Mouse (Mus musculus): ENCODE measurements at regions not wholly inside any gene's neighbourhood (a gene's known extent, or its start where the extent isn't known, plus 50 kb on each side); places are given as distances from the start of the nearest gene placed in this dataset.
A peak's percentile ranks its signal among the peaks of the same experiment; 100 is the strongest.

DNA sequence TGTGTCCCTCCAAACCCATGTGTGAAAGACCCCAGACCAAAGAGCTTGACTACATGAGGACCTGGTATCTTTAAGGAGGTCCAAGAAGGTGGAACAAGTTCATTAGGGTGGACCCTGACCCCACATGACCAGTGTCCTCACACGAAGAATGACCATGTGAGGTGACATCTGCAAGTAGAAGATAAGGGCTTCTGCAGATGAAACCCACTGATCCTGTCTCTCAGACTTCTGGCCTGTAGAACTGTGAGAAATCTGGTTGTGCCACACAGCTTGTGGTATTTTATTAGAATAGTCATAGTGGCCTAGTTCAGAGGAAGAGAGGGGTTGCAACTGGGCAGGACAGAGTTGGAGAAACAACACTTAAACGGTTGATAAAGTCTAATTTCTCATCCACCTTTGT, 141.8 kb upstream of the Kit start:
- ATAC-seq (ENCODE audit: low FRiP score, low read depth), result no peak
- no peaks in the 10 kb centered on the region for H3K9me3 ChIP-seq
- H3K4me2 ChIP-seq (replicated peaks), result no peak overlapping the region
- no peak overlapping the region for H3K27ac ChIP-seq
- H3K4me3 ChIP-seq, result no peak overlapping the region
- H3K9ac ChIP-seq, result no peak overlapping the region
- H3K36me3 ChIP-seq, result no peaks in the 10 kb centered on the region
- WGBS, result 89% methylated on average over 2 of the region's 2 CpGs
- H3K27me3 ChIP-seq (replicated peaks), result no peaks in the 10 kb centered on the region
- H3K4me1 ChIP-seq, result peaks cover 14% of the 10 kb centered on the region; the same call in 1 of the 2 replicates

DNA sequence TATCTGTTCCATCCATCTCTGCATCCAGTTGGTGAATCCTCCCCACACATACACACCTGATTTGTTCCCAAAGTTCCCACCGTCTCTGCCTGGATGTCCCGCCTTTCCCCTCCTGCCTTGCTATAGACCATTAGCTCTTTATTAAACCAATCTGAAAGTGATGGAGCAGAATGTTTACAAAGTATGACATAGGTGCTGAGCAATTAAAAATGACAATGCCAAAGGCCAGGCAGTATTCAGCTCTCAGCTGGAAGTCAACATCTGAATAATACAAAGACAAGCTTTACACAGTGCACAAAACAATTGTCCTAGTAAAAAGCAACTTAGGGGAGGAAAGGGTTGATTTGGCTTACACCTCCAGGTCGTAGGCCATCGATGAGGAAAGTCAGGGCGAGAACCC, 136.8 kb upstream of the Kit start:
- Histone ChIP-seq H3K4me2 (replicated peaks) (no peak overlapping the region), H3K4me1 (no peaks in the 10 kb centered on the region), H3K4me3 (no peak overlapping the region), H3K27me3 (replicated peaks) (no peaks in the 10 kb centered on the region), H3K9me3 (no peaks in the 10 kb centered on the region), H3K27ac (no peak overlapping the region), H3K36me3 (no peaks in the 10 kb centered on the region), H3K9ac (no peak overlapping the region)
- WGBS, result 77% methylated on average over 5 of the region's 5 CpGs
- ATAC-seq (ENCODE audit: low FRiP score, low read depth), result no peak

DNA sequence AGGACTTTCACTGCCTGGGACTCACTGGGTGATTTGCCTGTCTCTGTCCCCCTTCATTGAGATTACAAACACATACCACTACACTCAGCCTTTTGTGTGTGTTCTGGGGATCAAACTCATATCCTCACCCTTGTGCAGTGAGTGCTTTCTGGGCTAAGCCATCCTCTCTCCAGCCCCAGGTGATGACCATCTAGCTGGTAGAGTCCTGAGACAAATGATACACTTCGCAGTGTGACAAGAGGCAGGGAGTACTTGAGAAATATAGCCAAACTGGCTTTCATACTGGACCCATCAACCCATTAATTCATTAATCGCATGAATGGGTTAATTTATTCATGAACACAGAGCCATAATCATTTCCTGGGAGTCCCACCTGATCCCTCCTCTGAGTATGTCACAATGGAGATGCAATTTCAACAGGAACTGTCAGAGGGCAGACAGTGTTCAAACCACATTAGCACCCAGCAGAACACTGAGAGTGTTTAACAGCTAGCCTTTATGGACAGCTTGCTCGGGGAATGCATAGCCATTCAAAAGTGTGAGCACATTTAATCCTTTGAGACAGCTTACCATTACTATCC, 130.6 kb upstream of the Kit start:
- WGBS, result 66% methylated on average over 3 of the region's 3 CpGs
- ATAC-seq (ENCODE audit: low FRiP score, low read depth), result peak; percentile 76
- no peak overlapping the region; the same call in 1 of the 2 replicates for H3K27ac ChIP-seq

DNA sequence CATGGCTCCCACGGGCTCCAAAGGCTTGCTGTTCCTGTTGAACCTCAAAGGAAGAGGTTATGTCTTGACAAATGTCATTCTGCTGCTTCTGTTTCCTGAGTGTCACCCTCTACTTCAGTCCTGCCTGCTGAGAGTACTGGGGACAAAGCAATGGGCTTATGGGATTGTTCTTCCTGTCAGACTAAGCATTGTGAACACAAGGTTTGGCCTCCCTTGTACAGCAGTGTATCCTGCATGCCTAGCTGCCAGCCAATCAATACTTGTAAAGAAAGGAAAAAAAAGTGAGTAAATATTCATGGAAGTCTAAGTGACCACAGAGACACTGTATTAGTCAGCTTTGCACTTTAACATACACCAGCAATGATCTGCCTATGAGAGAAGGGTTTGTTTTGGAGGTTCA, 128.3 kb upstream of the Kit start:
- Histone ChIP-seq H3K36me3 (no peaks in the 10 kb centered on the region), H3K27me3 (replicated peaks) (no peaks in the 10 kb centered on the region), H3K4me2 (replicated peaks) (no peak overlapping the region), H3K4me3 (no peak overlapping the region), H3K9ac (no peak overlapping the region), H3K4me1 (peaks cover 6% of the 10 kb centered on the region; the same call in 1 of the 2 replicates), H3K9me3 (no peaks in the 10 kb centered on the region), H3K27ac (no peak overlapping the region)
- 81% methylated on average over 1 of the region's 1 CpGs for WGBS
- ATAC-seq (ENCODE audit: low FRiP score, low read depth), result no peak

More for the DNA sequence above, 130.6 kb upstream of the Kit start:
- H3K4me3 ChIP-seq, result no peak overlapping the region
- no peak overlapping the region for H3K9ac ChIP-seq
- no peaks in the 10 kb centered on the region for H3K9me3 ChIP-seq
- H3K36me3 ChIP-seq, result no peaks in the 10 kb centered on the region
- no peak overlapping the region for H3K4me2 ChIP-seq (replicated peaks)
- no peaks in the 10 kb centered on the region for H3K27me3 ChIP-seq (replicated peaks)
- no peaks in the 10 kb centered on the region for H3K4me1 ChIP-seq

DNA sequence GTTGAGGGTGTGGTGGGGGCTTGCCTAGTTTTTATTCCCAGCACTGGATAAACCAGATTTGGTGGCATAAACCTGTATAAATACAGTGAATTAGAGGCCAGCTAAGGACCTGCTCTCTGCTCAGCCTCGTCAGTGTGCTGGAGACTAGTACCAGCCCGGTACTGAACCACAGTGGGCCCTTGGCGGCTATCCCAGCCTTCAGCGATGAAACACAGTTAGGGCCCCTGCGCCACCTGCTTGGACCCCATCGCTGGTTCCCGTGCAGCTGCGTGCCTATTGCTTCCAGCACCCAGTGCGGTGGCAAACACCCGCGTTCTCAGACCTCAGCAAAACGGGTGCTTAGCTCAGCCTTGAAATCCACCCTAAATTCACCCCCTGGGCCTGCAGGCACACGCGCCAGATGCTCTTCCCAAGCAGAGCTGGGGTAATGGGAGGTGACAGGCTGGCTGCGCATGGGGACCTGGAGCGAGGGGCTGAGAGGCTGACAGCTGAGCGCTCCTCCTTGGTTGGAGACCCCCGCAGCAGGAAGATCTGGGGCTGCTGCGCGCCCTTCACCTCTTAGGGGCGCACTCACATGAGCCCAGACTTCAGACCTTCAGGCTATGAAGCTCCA, 124.7 kb upstream of the Kit start:
- Histone ChIP-seq H3K4me2 (replicated peaks) (no peak overlapping the region), H3K4me3 (no peak overlapping the region), H3K9me3 (no peaks in the 10 kb centered on the region), H3K27me3 (replicated peaks) (no peaks in the 10 kb centered on the region), H3K4me1 (peaks cover 8% of the 10 kb centered on the region), H3K9ac (no peak overlapping the region), H3K36me3 (no peaks in the 10 kb centered on the region), H3K27ac (no peak overlapping the region)
- ATAC-seq (ENCODE audit: low FRiP score, low read depth), result 0 out of 2 replicates have a peak, but pooled peaks have one; percentile 25
- 54% methylated on average over 21 of the region's 21 CpGs for WGBS

DNA sequence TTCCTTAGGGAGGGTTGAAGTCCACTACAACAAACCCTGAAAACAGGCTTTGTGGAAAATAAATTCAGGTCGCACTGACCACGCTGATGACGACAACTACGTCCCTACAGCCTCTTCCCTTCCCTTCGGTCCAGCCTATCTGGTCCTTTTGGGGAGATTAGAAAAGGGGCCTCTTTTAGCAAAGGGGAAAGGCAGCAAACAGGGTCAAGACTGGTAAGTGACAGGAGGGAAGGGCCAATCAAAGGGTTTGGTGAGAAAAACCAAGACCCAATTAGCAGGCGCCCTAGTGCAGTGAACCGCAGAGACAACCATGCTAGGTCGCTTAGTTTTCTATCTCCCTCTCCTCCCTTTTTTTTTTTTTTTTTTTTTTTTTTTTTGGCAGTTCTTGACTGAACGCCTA, 124.2 kb upstream of the Kit start:
- H3K27ac ChIP-seq, result no peak overlapping the region
- H3K9me3 ChIP-seq, result no peaks in the 10 kb centered on the region
- no peak overlapping the region for H3K4me2 ChIP-seq (replicated peaks)
- H3K4me1 ChIP-seq, result peaks cover 11% of the 10 kb centered on the region
- WGBS, result 70% methylated on average over 9 of the region's 9 CpGs
- no peak overlapping the region for H3K9ac ChIP-seq
- no peak for ATAC-seq (ENCODE audit: low FRiP score, low read depth)
- no peaks in the 10 kb centered on the region for H3K36me3 ChIP-seq
- H3K4me3 ChIP-seq, result no peak overlapping the region
- H3K27me3 ChIP-seq (replicated peaks), result no peaks in the 10 kb centered on the region

DNA sequence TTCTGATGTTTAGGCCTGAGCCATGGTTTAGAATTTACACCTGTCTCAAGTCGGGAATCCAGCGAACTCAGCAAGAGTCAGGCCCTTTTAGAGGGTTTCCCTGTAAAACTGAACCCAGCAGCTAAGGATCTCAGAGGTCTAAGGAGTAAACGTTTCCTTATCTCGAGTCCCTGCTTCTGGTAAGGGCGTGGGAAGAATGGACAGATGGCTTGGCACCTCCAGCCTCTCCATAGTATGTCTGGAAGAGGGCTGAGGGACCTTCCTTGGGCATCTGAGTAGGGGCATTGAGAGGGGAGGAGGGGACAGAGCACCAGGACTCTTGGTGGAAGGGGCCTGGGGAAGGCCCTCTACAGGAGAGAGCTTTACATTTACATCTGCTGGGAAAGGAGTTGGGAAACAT, 123.6 kb upstream of the Kit start:
- Histone ChIP-seq H3K4me1 (peaks cover 11% of the 10 kb centered on the region), H3K4me2 (replicated peaks) (no peak overlapping the region), H3K4me3 (no peak overlapping the region), H3K9ac (no peak overlapping the region), H3K36me3 (no peaks in the 10 kb centered on the region), H3K27ac (no peak overlapping the region), H3K27me3 (replicated peaks) (no peaks in the 10 kb centered on the region), H3K9me3 (no peaks in the 10 kb centered on the region)
- 59% methylated on average over 5 of the region's 5 CpGs for WGBS
- ATAC-seq (ENCODE audit: low FRiP score, low read depth), result no peak

DNA sequence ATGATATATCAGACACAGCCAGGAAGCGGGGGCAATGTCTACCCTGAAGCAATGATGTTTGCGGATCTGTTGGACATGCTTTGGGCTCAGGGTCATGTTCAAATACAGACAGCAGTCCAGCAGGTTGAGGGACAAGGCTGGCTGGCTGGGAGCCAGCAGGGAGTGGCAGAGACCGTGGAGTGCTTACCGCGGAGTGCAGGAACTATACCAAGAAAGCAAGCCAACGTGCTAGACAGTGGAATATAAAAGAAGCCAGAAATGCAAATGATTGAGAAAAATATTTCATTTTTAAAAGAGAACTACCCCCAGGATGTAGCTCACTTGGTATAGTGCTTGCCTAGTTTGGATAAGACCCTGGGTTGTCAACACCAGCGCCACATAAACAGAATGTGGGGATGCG, 123.0 kb upstream of the Kit start:
- Histone ChIP-seq H3K36me3 (no peaks in the 10 kb centered on the region), H3K27me3 (replicated peaks) (no peaks in the 10 kb centered on the region), H3K27ac (no peak overlapping the region), H3K4me1 (peaks cover 11% of the 10 kb centered on the region), H3K4me2 (replicated peaks) (no peak overlapping the region), H3K9ac (no peak overlapping the region), H3K9me3 (no peaks in the 10 kb centered on the region), H3K4me3 (no peak overlapping the region)
- WGBS, result 85% methylated on average over 8 of the region's 8 CpGs
- no peak for ATAC-seq (ENCODE audit: low FRiP score, low read depth)

DNA sequence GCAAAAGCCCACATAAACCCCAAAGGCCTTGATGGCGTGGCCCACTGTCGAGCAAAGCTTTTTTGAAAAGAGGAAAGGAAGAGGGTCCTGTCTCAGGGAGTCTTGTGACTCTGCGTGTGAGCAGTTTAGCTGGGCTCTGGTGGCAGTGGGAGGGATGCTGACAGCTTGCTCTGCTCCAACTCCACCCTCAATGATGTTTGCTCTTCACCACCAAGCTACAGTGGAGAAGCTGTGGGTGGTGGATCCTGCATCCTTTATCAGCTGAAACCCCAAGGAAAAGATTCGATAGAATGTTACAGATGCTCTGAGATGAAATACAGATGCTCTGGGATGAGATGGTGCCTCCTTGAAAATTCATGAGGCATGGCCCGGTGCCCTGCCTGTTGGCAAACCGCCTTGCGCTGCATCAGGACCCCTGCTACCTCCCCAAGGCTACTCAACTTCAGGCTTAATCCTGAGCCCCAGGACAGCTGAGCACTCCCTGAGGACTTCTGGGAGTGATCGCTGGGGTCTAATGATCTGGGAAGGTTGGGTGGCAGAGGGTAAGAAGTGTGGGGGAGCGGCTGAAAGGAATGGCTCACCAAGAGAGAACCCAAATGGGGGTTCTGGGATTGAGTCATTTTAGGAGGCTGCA, 120.8 kb upstream of the Kit start:
- Histone ChIP-seq H3K9ac (no peak overlapping the region), H3K27me3 (replicated peaks) (no peaks in the 10 kb centered on the region), H3K27ac (no peak overlapping the region), H3K9me3 (no peaks in the 10 kb centered on the region), H3K4me3 (no peak overlapping the region), H3K4me2 (replicated peaks) (no peak overlapping the region), H3K4me1 (peaks cover 11% of the 10 kb centered on the region), H3K36me3 (no peaks in the 10 kb centered on the region)
- ATAC-seq (ENCODE audit: low FRiP score, low read depth), result no peak
- WGBS, result 78% methylated on average over 9 of the region's 9 CpGs

DNA sequence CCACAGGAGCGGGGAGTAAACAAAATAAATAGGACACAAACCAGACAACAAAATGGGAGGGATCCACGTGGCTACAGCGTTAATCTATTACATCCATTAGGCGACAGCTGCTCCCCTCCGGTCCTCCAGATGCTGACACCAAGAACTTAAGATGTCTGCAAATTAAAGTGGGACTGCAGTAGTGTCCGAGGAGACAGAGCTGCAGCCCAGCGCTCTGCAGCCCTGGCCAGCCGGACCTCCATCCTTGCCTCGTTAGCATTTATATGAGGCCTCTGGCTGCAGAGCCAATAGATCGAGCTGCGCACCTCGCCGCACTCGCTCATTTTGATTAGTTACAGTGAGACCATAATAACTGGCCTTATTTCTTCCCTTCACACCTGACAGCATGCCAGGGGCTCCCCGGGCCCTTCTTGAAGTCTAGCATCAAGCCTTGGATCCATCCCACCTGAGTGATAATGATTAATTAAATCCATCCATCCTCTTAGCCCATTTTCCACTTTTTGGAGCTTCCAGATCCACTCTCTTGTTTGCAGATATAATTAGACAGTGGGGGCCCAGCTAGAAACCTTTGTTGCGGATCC, 119.7 kb upstream of the Kit start:
- Histone ChIP-seq H3K27ac (no peak overlapping the region), H3K36me3 (no peaks in the 10 kb centered on the region), H3K9ac (no peak overlapping the region), H3K4me3 (no peak overlapping the region), H3K9me3 (no peaks in the 10 kb centered on the region), H3K4me1 (peaks cover 8% of the 10 kb centered on the region), H3K4me2 (replicated peaks) (0 out of 2 replicates have a peak overlapping the region, but pooled peaks have one; percentile 18), H3K27me3 (replicated peaks) (no peaks in the 10 kb centered on the region)
- 55% methylated on average over 16 of the region's 16 CpGs for whole genome bisulfite sequencing
- ATAC-seq (ENCODE audit: low FRiP score, low read depth), result 0 out of 2 replicates have a peak, but pooled peaks have one; percentile 48

DNA sequence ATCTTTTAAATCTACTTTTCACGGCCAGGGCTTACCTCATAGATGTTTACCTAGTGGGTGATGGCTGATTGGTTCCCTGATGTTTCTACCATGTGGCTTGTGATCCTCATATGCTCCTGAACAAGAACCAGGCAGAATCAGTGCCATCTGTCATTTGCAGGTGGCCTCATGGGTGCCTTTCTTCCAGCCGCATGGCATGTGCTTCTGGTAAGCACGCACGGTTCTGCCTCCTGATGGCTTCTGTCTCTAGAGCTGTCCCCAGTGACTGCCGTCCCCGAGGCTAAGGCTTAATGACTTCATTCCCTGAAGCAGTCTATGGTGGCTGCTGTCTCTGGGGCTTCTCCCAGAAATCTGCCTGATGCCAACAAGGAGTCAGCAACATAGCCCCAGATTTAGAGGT, 117.3 kb upstream of the Kit start:
- ATAC-seq (ENCODE audit: low FRiP score, low read depth), result no peak
- Histone ChIP-seq H3K4me3 (no peak overlapping the region), H3K9me3 (no peaks in the 10 kb centered on the region), H3K4me1 (peaks cover 5% of the 10 kb centered on the region; the same call in 1 of the 2 replicates), H3K4me2 (replicated peaks) (no peak overlapping the region), H3K9ac (no peak overlapping the region), H3K27ac (no peak overlapping the region), H3K27me3 (replicated peaks) (no peaks in the 10 kb centered on the region), H3K36me3 (no peaks in the 10 kb centered on the region)
- WGBS, result 67% methylated on average over 6 of the region's 6 CpGs

DNA sequence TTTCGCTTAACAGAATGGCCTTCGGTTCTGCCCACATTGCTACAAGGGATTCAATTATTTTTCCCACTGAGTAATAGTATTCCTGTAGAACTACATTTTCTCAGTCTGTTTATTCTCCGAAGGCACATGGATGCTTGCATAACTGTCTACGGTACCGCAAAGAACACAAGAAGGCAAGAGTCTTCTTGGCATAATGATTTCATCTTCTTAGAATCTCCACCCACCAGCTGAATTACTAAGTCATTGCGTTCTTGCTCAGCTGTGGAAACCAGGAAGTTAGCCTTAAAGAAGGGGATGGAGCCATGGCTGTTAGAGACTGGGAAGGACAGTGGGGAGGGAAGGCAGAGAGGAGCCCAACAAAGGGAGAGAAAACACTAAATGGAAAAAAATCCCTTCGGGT, 116.4 kb upstream of the Kit start:
- H3K4me2 ChIP-seq (replicated peaks), result no peak overlapping the region
- no peaks in the 10 kb centered on the region for H3K36me3 ChIP-seq
- H3K27me3 ChIP-seq (replicated peaks), result no peaks in the 10 kb centered on the region
- H3K27ac ChIP-seq, result no peak overlapping the region
- H3K4me3 ChIP-seq, result no peak overlapping the region
- peaks cover 5% of the 10 kb centered on the region; the same call in 1 of the 2 replicates for H3K4me1 ChIP-seq
- H3K9me3 ChIP-seq, result no peaks in the 10 kb centered on the region
- ATAC-seq (ENCODE audit: low FRiP score, low read depth), result no peak
- 93% methylated on average over 7 of the region's 7 CpGs for WGBS
- H3K9ac ChIP-seq, result no peak overlapping the region
